Mouse (Mus musculus): Measurements from ENCODE around the gene Dcbld2.

DNA sequence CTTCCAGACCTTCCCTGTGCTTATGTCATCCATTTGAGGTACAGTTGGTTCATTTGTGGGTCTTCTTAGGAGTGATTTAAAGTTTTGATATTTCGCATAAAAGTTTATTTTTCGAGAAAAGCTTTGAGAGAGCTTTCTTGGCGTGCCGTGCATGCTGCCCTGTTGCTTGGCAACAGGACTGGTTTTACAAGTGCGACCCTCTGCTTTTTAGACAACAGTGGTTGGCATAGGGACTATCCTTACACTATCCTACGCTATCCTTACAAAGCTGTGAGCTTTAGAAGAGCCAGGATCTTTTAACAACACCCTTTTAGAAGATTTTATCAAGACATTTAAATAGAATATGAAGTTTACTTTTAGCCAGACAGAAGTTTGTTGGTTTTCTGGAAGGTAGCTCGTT, 22.0 kb downstream of the Dcbld2 start:
- TF ChIP-seq POLR2A (IDR thresholded peaks at IDR 0.05; ENCODE audit: extremely low read depth, insufficient read depth, low read length), result no peak
- no peak for TF ChIP-seq CTCF (IDR thresholded peaks at IDR 0.05; ENCODE audit: low read depth, low read length)

All from liver, adult 2 months (tissue).